Mouse (Mus musculus) hindbrain, embryonic 16.5 days (tissue): ENCODE measurements around the gene Rab9. TPM values are rescaled to one million over a fixed set of nuclear protein-coding genes. Genes with fewer than 3 reads are reported as not detected.
"Not testable (repeated sequence)": the region's sequence is repeated elsewhere in the genome, so short reads cannot be mapped to it uniquely, and the experiment has no call there.

Source experiments
- ATAC-seq: fragments of 200-750 bp; cut with Nextera tagmentation; 2 replicates; pipeline ENCODE4 v1.8.0; 2017; ENCODE audit warnings: moderate TSS enrichment, moderate library complexity
- H3K27ac ChIP-seq: fragments of 300-500 bp; sonication (generic); 2 replicates; pipeline ENCODE4 v1.5.1; 2014; ENCODE audit warnings: low read depth, mild to moderate bottlenecking, control low read depth, low read length, moderate library complexity
- H3K27me3 ChIP-seq: fragments of 300-500 bp; sonication (generic); replicated peaks from 2 replicates; pipeline ENCODE4 v1.6.1; 2014; ENCODE audit warnings: low read length; ENCODE audit not compliant: control insufficient read depth, insufficient read depth
- H3K36me3 ChIP-seq: fragments of 300-500 bp; sonication (generic); 2 replicates; pipeline ENCODE4 v1.6.1; 2014; ENCODE audit warnings: mild to moderate bottlenecking, low read length, moderate library complexity, mixed read lengths; ENCODE audit not compliant: control insufficient read depth, insufficient read depth
- H3K4me1 ChIP-seq: fragments of 300-500 bp; sonication (generic); 2 replicates; pipeline ENCODE4 v1.6.1; 2014; ENCODE audit warnings: low read depth, low read length; ENCODE audit not compliant: control insufficient read depth, insufficient read depth
- H3K4me2 ChIP-seq: fragments of 300-500 bp; sonication (generic); 2 replicates; pipeline ENCODE4 v1.6.1; 2014; ENCODE audit warnings: mild to moderate bottlenecking, low read length, control low read depth, moderate library complexity
- H3K4me3 ChIP-seq: fragments of 300-500 bp; sonication (generic); 2 replicates; pipeline ENCODE4 v1.5.1; 2014; ENCODE audit warnings: mild to moderate bottlenecking, low read length, control low read depth, moderate library complexity
- H3K9ac ChIP-seq: fragments of 300-500 bp; sonication (generic); 2 replicates; pipeline ENCODE4 v1.6.1; 2014; ENCODE audit warnings: low read depth, mild to moderate bottlenecking, control low read depth, low read length, moderate library complexity
- H3K9me3 ChIP-seq: fragments of 300-500 bp; sonication (generic); 2 replicates; pipeline ENCODE4 v1.6.1; 2014; ENCODE audit warnings: mild to moderate bottlenecking, low read length, moderate library complexity; ENCODE audit not compliant: control insufficient read depth
- WGBS: fragments of 180-500 bp; shearing (Covaris S2); extraction: QIAGEN DNeasy Blood & Tissue Kit; methylation state at CpG from one replicate; pipeline ENCODE4 v1.1.7; 2014; 5-methylcytosine and 5-hydroxymethylcytosine counted together
- polyA plus RNA-seq: library from polyadenylated mRNA; unstranded; fragments of >200 nt; fragmentation: Nextera tagmentation; extraction: Ambion mirVana; gene quantifications from 2 replicates; pipeline ENCODE4 v1.2.1, GENCODE M21; 2015

Rab9 gene
- polyA plus RNA-seq = 45.1 and 53.5 TPM in 2 replicates

GRCm38 (mm10) chrX:166479365-166479983 is at the start of gene Rab9:
Gene Rab9, minus strand, starts transcription at chrX:166479867.
- Histone ChIP-seq H3K4me3 (peak within 1 kb of the TSS; percentile 61), H3K27me3 (no peaks in the 10 kb centered on the region), H3K9ac (peak within 1 kb of the TSS; percentile 77), H3K4me1 (no peaks in the 10 kb centered on the region; the same call in none of the 2 replicates), H3K36me3 (no peaks in the 10 kb centered on the region), H3K27ac (peak within 1 kb of the TSS; percentile 82), H3K9me3 (no peaks in the 10 kb centered on the region), H3K4me2 (peak within 1 kb of the TSS; percentile 61)
- WGBS = 18% methylated on average over 34 of the region's 41 CpGs
- peak; percentile 99 for ATAC-seq

GRCm38 (mm10) chrX:166528126-166528525 is 48.5 kb upstream of the Rab9 start:
- H3K4me1 ChIP-seq = no peaks in the 10 kb centered on the region
- no peak overlapping the region for H3K27ac ChIP-seq
- no peak overlapping the region for H3K4me3 ChIP-seq
- no peak overlapping the region for H3K9ac ChIP-seq
- 93% methylated on average over 3 of the region's 3 CpGs for WGBS
- ATAC-seq = no peak
- H3K4me2 ChIP-seq = no peak overlapping the region
- peaks cover 3% of the 10 kb centered on the region; the same call in 1 of the 2 replicates for H3K27me3 ChIP-seq
- no peaks in the 10 kb centered on the region for H3K9me3 ChIP-seq
- no peaks in the 10 kb centered on the region for H3K36me3 ChIP-seq

DNA sequence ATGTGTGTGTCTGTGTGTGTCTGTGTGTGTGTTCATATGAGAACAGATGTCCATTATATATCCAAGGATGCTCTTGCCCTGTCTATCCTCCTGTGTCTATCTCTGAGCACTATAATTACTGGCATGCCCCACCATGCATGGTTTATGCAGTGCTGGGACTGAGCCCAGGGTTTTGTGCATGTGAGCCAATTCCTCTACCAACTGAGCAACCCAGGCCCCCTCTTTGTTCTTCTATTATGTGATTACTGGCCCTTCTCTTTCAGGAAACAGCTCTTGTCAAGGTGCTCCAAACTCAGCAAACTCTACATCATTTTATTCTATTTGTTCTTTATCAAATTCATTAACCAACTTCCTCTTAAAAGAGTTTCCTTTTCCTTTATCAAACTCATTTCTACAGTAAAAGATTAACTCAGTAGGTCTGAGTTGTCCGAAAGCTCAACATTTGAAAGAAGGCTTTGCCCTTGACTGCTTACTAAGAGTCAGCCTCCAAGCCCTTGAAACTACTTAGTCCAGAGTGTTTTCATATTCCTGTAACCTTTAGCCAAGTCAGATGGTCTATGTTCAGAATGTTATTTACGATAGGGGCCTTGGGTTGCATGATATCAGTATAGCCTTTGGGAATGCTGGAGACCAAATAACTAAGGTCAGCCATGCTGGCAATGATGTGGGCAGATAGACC is 46.1 kb upstream of the Rab9 start:
- H3K36me3 ChIP-seq = no peaks in the 10 kb centered on the region
- no peaks in the 10 kb centered on the region for H3K4me1 ChIP-seq
- H3K27me3 ChIP-seq = no peaks in the 10 kb centered on the region
- H3K4me2 ChIP-seq = no peak overlapping the region
- no peak overlapping the region for H3K4me3 ChIP-seq
- H3K9ac ChIP-seq = no peak overlapping the region
- WGBS = 87% methylated on average over 2 of the region's 2 CpGs
- no peak for ATAC-seq
- no peaks in the 10 kb centered on the region for H3K9me3 ChIP-seq
- no peak overlapping the region for H3K27ac ChIP-seq

DNA sequence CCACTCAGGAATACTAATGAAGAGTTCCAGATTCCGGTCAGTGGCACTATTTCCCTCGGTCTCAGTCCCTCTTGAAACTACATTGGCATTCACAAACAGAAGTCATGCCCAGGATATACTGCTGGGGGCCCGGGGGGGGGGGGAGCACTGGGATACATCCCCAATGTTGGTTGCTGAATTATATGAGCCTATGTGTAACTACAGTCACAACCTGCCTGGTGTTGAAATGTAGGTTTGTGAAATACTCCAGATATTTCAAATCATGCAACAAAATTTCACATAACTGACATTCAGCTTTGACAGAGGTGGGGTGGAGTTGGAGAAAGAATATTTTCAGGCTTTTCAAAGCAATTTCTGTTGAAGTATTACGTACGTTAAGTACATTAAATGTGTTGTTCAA is 41.1 kb upstream of the Rab9 start:
- H3K36me3 ChIP-seq = no peaks in the 10 kb centered on the region
- no peak overlapping the region for H3K9ac ChIP-seq
- 81% methylated on average over 5 of the region's 5 CpGs for WGBS
- H3K4me3 ChIP-seq = no peak overlapping the region
- H3K4me1 ChIP-seq = no peaks in the 10 kb centered on the region
- H3K4me2 ChIP-seq = no peak overlapping the region
- H3K27ac ChIP-seq = no peak overlapping the region
- no peaks in the 10 kb centered on the region for H3K9me3 ChIP-seq
- ATAC-seq = no peak
- no peaks in the 10 kb centered on the region for H3K27me3 ChIP-seq

DNA sequence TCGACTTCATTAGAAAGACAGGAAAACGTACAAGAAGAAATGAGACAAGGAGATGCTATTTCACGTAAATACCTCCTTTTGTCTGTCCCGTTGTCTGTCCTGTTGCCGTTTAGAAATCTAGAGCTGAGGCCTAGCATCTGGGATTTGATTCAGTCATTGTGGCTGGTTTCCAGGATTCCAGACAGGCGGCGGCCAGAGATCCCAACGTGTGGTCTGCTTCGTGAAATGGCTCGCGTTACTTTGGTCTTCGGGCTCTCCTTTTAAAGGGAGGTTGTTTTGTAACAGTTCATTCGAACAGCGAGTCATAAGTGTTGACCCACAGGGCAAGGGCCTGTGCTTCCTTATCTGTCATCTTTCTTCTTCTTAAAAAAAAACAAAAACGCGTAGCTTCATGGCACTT is 38.7 kb upstream of the Rab9 start, which contains the start of gene Tceanc:
Gene Tceanc, minus strand, starts transcription at position 223 of the 400 bp plus-strand sequence.
- H3K4me2 ChIP-seq = no peak within 1 kb of the TSS
- no peak within 1 kb of the TSS for H3K4me3 ChIP-seq
- no peaks in the 10 kb centered on the region for H3K36me3 ChIP-seq
- no peaks in the 10 kb centered on the region for H3K4me1 ChIP-seq
- 61% methylated on average over 16 of the region's 16 CpGs for WGBS
- H3K9me3 ChIP-seq = no peaks in the 10 kb centered on the region
- no peak within 1 kb of the TSS for H3K27ac ChIP-seq
- H3K27me3 ChIP-seq = no peaks in the 10 kb centered on the region
- H3K9ac ChIP-seq = no peak within 1 kb of the TSS
- no peak for ATAC-seq

- no peaks in the 10 kb centered on the region for H3K9me3 ChIP-seq
- H3K4me3 ChIP-seq = no peak overlapping the region
- 87% methylated on average over 1 of the region's 1 CpGs for WGBS
- H3K4me2 ChIP-seq = no peak overlapping the region
- H3K27me3 ChIP-seq = no peaks in the 10 kb centered on the region
- H3K9ac ChIP-seq = no peak overlapping the region
- H3K4me1 ChIP-seq = no peaks in the 10 kb centered on the region
- no peaks in the 10 kb centered on the region for H3K36me3 ChIP-seq
- H3K27ac ChIP-seq = no peak overlapping the region
- no peak for ATAC-seq
These were observed 37.0 kb upstream of the Rab9 start for GRCm38 (mm10) chrX:166516631-166517030.

DNA sequence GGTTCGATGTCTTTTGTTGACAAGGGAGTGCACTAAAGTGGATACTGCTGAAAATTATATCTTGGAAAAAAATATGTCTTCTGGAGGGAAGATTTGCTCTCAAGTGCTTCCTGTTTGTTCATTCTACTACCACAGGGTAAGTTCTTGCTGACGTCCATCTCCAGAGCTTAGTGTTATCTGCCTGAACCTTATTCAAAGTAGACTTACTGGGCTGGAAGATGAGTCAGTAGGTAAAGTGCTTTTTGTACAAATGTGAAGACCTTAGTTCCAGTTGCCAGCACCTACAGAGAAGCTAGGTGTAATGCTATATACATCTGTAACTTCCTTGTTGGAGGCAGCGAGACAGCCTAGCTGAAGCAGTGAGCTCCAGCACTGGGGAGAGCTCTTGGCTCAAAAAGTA is 36.3 kb upstream of the Rab9 start:
- Histone ChIP-seq H3K27me3 (no peaks in the 10 kb centered on the region), H3K4me3 (no peak overlapping the region), H3K36me3 (no peaks in the 10 kb centered on the region), H3K4me2 (no peak overlapping the region), H3K27ac (no peak overlapping the region), H3K9ac (no peak overlapping the region), H3K9me3 (no peaks in the 10 kb centered on the region), H3K4me1 (no peaks in the 10 kb centered on the region)
- 87% methylated on average over 3 of the region's 3 CpGs for WGBS
- ATAC-seq = no peak

GRCm38 (mm10) chrX:166514035-166514434 is 34.4 kb upstream of the Rab9 start:
- H3K9ac ChIP-seq, H3K27me3 ChIP-seq, H3K27ac ChIP-seq, ATAC-seq, H3K36me3 ChIP-seq, H3K4me1 ChIP-seq, H3K4me3 ChIP-seq, H3K9me3 ChIP-seq: not testable (repeated sequence)
- 39% methylated on average over 11 of the region's 12 CpGs for WGBS
- peak overlapping the region; percentile 31; the same call in 1 of the 2 replicates for H3K4me2 ChIP-seq

DNA sequence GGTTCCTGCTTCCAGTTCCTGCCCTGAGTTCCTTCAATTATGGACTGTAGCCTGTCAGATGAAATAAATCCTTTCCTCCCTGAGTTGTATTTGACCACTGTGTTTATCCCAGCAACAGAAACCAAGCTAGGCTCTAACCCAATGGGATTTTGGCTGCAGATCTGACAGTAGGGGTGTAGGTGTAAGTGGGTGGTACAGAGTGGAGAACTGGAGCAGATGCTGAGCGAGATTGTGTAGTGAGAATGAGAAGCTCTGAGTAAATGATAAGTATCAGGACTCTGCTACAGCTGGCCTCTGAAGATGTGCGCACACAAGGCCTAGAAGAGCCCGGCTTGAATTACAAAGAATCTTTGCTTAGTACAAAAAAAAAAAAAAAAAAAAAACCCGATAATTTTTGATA is 32.4 kb upstream of the Rab9 start:
- Histone ChIP-seq H3K9me3 (no peaks in the 10 kb centered on the region), H3K4me1 (no peaks in the 10 kb centered on the region), H3K27ac (no peak overlapping the region), H3K27me3 (no peaks in the 10 kb centered on the region), H3K36me3 (no peaks in the 10 kb centered on the region), H3K9ac (no peak overlapping the region), H3K4me3 (no peak overlapping the region), H3K4me2 (no peak overlapping the region)
- 89% methylated on average over 4 of the region's 4 CpGs for WGBS
- no peak for ATAC-seq
